Mouse (Mus musculus) mouse trophoblast stem cell (cell line): ENCODE measurements around the gene Rims1.

Experiments
- in situ Hi-C, 2 experiments: fragments of 300-500 bp; cut with MseI, MboI; formaldehyde crosslinking; loops; 2 replicates in 1 of 2; 3 replicates in 1 of 2; pipeline ENCODE4 v1.15.1; 2025

The Rims1 gene

DNA sequence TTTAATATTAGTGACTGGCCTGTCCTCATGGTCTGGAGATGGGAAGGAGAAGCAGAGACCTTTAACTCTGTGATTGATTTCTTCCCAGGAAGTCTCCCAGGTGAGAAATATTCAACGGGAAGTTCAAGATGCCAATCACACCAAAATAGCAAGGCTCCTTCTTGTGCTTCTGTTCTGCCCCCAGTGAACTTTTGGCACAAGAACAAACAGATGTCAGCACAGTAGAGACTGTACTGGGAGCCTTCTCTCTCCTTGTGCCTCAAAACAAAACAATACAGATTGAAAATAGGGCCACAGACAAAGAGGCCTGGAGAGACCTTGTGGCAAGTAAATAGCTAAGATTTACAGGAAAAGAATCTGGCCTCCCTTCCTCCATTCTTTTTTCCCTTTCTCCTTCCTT is 110.7 kb downstream of the Rims1 start:
- in situ Hi-C loops: no loop called here

DNA sequence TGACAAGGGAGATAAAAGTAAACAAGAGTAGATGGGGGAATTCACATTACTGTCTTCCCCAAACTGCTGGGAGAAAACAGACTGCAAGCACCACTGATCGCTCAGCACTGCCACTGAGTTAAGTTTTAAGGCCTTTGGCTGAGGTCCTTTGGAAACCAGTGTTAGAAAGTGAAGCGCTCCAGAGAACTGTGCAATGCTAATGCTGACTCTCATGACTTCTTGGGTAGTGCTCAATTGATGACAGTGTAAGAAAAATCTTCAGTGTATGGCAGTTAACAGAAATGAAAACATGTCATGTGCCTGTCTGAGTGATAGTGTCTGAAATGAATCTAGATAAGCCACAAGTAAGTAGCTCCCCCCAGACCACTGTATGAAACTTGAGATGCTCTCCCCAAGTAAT is 111.3 kb downstream of the Rims1 start:
- in situ Hi-C loops: no loop called here

DNA sequence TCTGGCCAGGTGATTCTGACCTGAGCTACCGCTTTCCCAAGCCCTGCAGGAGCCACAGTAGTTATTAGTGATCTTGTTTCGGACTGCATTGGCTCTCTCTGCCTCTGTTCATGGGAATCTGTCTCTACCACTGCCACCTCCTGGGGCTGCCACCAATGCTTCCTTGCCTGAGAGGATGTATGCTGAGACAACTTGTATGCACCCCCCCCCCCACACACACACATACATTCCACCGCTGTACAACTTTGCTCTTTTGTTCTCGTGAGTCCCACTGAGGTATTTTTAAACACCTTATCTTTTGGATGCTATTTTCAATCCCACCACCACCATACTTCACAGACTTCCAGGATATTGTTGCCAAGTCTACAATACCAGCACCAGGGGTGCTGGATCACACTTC is 122.3 kb downstream of the Rims1 start:
- in situ Hi-C loops: no loop called here

DNA sequence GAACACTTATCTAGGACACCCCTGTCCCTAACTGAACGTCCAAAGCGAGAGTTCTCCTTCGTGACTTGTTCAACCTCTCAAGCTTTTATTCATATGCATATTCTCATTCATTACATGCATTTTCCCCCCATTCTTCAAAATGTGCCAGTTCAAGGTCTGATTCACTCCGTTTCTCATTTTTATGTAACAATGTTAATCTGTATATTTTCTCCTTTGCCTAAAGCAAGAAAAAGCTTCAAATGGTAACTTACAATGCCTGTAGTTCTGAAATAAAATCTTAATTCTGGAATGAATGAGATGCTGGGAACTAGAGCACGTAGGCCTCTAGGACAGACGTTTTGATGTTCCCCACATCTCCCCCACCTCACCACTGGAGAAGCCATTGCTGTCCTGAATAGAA is 141.6 kb downstream of the Rims1 start:
- in situ Hi-C loops: no loop called here

DNA sequence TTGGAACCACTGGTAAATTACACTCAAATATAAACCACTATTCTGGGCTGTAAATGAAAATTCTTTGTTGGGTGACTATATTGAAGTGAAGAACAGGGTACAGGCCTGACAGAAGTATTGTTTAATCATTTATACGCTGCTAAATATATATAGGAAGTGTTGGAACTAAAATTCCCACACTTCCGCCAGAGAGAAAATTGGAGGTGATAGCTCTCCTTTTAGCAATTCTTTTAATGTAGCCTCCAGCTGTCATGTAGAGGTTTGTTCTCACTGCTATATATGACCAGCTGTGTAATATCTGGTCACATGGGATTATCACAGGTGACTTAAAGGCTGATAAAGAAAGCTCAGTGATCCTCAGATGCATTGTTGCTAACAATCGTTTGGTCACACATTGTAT is 144.0 kb downstream of the Rims1 start:
- in situ Hi-C loops: no loop called here

DNA sequence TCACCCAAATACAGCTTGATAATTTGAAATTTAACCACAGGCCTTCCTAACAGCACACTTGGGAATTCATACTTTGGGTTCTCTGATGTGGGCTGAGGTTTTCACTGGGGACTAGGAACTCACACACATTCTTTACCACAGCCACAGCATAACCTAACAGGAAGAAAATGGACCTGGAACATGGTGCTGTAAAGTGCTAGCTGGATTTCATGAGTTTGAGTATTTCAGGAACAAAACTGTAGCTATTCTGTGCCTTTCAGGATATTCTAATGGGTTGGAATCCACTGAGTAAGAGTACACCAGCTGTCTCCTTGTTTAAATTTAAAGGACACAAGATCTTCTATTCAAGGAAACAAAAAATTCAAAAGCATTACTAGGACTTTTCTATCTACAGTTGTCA is 149.8 kb downstream of the Rims1 start:
- in situ Hi-C loops: no loop called here

DNA sequence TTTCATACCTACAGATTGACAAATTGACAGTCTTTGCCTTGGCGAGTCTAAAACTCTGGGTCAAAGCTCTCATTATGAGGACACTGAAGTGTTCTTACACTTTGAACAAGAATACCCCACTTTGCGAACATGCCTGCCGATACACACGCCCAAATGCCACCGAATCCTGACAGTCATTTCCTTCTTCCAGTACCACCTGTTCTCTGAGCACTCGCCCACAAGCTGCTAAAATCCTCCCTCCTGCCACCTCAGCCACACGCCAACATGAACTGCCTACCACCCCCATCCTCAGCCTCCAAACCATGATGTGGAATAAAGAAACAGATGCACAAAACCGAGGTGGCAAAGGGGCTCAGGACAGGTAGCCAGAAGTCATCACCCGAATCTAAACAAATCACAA is 150.9 kb downstream of the Rims1 start:
- in situ Hi-C loops: no loop called here

DNA sequence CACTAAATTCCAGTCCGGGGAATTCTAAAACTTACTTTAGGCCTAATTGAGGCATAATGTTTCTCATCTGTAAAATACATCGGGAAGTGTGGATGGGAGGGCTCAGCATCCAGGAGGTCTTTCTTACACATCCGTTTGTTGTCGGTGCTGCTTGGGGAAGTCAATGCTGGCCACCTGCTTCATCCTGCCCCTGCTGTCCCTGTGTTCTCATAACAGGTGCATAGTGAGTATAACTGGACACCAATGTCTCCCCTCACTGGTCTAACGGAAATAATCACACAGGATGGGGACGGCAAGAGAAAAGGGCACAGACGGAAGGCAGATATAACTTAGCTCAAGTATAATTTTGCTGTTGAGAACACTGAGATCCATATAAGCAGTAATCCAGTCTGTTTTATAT is 155.2 kb downstream of the Rims1 start:
- in situ Hi-C loops: no loop called here

DNA sequence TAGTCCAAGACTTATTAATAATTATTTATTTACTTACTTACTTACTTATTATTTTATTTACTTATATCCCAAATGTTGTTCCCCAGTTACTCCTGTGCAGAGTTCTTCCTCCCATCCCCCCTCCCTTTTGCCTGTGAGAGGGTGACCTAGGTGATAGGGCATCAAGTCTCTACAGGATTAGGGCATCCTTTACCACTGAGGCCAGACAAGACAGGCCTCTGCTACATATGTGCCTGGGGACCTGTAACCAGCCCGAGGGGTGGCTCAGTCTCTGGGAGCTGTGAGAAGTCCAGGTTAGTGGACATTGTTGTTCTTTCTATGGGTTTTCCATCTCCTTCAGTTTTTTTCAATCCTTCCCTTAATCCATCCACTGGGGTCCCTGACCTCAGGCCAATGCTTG is 156.4 kb downstream of the Rims1 start:
- in situ Hi-C loops: no loop called here

DNA sequence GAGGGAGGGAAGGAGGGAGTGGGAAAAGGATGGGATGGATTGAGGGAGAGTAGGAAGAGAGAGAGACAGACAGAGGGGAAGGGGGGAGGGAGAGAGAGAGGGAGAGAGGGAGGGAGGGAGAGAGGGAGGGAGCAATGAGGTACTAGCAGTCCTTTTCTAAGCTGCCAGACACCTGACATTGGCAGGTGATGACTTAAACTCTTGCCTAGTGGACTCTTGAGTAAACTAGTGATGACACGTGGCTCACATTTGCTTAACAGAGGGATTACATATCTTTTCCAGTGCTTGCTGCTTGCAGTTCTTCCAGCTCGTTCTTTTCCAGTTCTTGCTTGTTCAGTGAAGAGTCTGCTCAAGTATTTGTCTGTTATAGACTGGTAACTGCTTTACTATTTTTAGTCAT is 160.5 kb downstream of the Rims1 start:
- in situ Hi-C loops: no loop called here

DNA sequence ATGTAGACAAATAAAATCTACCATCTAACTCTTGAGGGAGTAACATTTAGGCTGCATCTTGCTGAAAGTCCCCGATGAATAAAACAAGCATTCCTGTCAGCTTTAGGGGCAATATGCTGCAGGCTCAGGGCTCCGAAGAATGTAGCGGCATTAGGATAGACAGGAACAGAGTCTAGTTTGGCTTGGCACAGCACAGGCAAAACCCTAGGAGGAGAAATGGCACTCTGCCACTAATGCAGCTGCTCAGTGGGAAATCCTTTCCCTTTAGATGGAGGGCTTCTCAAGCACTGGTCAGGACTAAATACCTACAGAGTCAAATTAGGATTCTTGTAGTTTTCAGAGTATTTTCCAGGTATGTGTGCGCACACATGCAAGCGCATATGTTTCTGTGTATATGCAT is 165.2 kb downstream of the Rims1 start:
- in situ Hi-C loops: no loop called here

DNA sequence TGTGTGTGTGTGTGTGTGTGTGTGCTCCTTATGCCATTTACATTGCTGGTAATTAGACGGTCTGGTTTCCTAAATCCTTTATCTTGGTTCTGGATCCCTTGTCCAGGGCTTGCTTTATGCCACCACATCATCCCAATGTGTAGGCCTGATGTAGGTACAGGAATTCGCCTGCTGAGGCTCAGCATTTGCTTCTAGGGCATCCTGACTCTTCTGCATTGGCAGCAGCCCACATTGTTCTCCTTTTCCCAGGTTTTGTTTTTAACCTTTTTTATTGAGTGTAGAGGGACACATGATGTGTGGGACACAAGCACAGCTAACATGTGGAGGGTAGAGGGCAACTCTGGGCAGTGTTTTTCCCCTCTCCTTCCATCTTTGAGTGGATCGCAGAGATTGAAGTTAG is 166.1 kb downstream of the Rims1 start:
- in situ Hi-C loops: no loop called here

DNA sequence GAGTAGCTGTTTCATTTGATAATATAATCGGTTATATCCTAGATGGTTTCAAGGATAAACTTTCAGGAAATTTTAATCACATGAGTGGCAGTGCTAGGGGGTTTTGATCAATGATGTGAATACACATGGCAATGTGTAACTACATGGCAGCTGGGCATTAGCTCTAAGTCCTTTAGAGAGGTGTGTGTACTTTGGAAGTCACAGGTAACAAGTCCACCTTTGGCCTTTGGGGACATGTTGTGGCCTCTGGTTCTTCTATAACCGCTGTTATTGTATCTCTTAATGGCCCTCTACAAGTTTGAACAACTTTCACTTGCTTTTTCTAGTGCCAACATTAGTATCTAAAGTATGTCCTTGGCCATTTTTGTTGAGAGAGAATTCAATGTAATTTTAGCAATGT is 171.9 kb downstream of the Rims1 start:
- in situ Hi-C loops: no loop called here

DNA sequence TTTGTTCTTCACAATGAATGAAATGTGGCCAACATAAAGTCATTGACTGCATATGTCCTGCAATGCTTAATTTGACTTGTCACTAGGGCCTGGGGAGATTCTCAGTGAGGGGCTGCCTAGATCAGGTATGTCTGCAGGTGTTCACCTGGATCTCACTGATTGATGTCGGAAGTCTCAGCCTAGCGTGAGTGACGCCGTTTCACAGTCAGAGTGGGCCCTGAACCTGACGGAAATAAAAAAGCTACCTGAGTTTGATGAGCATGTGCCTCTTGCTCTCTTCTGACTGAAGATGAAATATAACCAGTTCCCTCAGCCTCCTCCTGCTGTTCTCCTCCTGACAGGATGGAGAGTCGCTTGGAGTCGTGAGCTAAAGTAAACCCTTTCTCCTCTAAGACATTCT is 173.2 kb downstream of the Rims1 start:
- in situ Hi-C loops: no loop called here

DNA sequence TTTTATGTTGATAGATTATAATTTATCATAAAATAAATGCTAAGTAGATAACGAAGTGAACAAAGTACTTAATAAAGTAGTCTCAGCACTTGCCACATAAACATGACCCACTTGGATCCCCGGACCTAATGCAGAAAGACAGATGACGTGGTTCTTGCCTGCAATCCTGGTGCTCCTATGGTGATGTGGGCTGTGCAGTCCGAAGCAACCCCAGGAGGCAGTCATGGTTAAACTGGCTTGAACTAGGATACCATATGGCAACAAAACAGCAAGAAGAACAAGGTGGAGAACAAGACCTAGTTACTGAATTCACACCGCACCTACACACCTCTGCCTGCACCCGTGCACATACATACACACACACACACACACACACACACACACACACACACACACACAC is 173.8 kb downstream of the Rims1 start:
- in situ Hi-C loops: no loop called here

DNA sequence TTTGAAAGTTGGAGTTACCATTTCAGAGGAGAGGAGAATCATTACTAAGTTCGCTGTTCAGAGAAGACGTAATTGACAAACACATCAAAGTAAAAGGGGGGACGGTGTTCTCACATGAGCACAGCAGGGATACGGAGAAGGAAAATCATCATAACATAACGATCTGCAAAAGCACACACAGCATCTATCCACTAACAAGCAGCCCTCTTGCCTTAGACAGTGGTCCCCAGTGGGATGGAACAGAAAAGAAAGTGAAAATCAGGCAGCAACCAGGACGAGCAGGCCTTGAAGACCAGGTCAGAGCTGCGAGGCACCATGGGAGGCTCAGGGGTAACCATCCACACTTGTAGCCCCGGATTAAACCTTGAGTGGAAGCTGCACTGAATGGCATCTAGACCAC is 176.8 kb downstream of the Rims1 start:
- in situ Hi-C loops: no loop called here

DNA sequence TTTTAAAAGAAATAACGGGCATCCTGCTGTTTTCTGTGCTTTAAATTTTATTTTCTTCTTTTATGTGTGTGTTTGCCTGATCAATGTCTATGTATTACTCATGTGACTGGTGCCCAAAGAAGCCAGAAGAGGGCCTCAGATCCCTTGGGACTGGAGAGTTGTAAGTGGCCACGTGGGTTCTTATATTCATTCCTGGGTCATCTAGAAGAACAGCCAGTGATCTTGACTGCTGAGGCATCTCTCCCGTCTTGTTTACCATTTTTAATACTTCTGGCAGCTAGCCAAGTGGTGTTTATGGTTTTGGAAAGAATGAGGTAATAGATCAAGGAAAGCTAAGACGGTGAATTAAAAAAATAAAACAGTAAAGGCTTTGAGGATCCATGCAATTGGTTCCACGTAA is 178.8 kb downstream of the Rims1 start:
- in situ Hi-C loops: no loop called here

DNA sequence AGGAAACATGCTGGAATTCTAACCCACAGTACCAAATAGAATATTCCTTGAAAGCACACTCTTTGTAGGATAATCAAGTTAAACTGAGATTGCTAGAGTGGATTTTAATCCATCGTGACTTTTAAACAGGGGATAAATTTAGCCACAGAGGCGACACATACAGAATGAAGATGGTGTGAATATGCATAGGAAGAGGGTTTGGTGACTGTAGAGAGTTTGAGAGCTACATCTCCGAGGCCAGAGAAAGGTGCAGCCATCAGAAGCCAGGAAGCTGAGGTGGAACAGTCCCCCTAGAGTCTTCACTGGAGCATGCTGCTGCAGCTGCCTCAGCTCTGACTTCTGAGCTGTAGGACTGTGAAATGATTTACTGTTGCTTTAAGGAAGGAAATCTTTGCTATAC is 179.5 kb downstream of the Rims1 start:
- in situ Hi-C loops: no loop called here

DNA sequence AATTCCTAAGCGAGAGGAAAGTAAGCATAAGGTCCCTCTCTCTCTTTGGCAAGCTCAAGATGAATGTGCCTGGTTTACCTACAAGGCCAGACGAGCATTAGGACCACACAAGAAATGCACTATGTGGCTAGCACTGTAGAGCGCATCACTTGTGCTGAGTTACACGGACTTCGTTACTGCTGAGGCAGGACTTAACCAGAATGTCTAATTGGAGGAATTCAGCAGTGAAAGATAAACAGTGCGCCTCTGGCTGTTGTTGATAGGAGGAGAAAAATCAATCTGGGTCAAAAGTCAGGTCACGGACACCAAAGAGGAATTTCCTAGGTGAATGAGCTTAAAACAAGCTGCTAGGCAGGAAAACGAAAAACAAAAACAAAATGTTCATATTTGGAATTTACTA is 185.0 kb downstream of the Rims1 start:
- in situ Hi-C loops: loop anchor here (25.0 kb wide), 1 partner anchor 441 kb away; no protein-coding TSS in a partner anchor

DNA sequence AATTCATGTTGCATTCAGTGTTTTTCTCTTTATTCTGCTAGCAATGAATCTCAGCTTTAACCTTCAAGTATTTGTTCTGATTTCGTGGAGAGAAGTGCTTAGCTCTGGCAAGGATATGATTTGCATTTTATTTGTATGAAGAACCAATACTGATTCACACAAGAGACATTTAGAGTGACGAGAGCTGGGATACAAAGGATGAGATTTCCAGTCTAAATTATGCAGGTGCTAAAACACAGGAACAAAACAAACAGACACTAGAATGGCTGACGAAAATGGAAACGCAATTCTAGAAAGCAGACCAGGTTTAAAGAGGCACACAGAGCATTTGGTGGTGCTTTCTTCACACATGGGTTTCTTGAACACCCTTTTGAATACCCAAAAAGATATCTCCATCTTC is 190.2 kb downstream of the Rims1 start:
- in situ Hi-C loops: loop anchor here (25.0 kb wide), 1 partner anchor 447 kb away; no protein-coding TSS in a partner anchor

DNA sequence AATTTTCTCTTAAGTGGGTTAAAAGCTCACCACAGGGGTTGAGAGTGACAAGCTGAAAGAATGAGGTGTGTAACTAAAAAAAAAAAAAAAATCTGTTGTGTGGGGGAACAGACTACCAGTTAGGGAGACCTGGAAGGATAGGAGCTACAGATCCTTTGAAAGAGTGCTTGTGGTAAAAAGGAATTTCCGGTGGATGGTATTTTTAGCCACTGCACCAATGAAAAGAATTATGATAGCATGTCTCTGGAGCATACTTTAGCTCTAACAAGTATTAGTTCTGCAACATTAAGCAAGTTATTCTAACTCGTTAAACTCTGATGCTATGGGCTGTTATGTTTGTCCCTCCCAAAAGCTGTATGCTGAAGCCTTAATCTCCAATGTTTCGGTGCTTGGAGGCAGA is 192.2 kb downstream of the Rims1 start:
- in situ Hi-C loops: loop anchor here (25.0 kb wide), 1 partner anchor 449 kb away; no protein-coding TSS in a partner anchor

DNA sequence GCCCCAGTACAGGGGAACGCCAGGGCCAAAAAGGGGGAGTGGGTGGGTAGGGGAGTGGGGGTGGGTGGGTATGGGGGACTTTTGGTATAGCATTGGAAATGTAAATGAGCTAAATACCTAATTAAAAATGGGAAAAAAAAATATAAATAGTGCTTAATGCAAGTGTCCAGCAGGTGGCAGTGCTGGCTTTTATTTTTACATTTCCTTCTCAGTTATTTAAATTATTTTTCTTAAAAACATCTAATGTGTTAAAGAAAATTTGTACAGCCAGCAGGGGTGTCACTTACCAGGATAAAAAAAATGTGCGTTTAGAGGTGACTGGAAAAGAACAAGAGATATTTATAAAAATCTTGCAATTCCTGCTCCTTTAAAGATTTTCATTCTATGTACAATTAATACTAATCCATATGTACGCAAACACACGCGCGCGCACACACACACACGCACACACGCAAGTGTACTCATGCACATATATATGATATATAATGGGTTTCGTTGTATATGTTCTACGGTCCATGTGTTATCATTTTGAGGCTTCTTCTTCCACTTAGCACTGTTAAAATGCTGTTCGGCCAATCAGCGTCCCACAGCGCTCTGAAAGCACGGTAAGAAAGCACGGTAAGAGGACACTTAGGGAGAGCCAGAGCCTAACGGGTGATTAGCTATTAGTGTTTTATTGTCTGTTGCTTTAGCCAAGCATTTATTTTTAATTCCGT is 201.3 kb downstream of the Rims1 start:
- in situ Hi-C loops: loop anchor here (10.0 to 25.0 kb wide), 2 partner anchors 458 to 540 kb away; no protein-coding TSS in a partner anchor

DNA sequence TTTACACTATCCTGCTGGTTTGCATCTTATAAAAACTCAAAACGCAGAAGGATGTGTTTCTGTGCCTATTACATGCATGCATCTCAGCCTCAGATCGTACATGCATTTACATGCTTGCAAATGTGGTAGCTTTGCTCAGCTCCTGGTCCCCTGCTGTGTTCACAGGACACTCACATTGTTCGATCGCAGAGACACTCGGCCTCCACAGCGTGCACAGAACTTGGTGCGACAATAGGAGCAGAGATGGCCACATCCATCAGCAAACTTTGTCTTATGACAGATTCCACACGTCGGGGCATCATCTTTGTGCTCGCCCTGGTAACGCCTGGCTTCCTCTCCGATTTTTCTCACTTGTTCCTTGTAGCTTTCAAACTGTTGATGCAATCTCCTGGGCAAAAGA is 209.6 kb downstream of the Rims1 start:
- in situ Hi-C loops: no loop called here

DNA sequence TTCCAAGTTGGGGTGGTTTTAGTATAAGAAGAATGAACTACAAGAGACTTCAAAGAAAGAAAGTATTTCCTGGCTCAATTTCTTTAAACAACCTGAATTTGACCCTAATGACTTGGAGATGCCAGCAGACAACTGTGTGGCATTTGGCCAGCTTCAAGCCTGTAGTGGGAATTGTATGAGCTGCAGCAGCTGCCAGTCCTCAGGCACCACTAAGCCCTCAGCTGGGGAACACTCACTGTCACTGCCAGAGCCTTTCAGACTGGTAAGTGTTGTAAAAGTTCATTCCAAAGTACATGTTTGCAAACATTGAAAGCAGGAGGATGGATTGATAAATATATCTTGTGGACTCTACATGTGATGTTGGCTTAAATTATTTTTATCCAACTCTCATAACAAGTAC is 211.0 kb downstream of the Rims1 start:
- in situ Hi-C loops: no loop called here
